Mouse (Mus musculus) 3T3-L1 (cell line): ENCODE data around the gene St6galnac3.
A peak's percentile ranks its signal among the peaks of the same experiment; 100 is the strongest.
"Not testable (repeated sequence)": the region's sequence is repeated elsewhere in the genome, so short reads cannot be mapped to it uniquely, and the experiment has no call there.

Experiments used
- DNase-seq: peaks from one replicate; pipeline ENCODE4 v3.0.0-alpha.2; 2015; ENCODE audit warnings: low read depth, low spot score

Gene St6galnac3

DNA sequence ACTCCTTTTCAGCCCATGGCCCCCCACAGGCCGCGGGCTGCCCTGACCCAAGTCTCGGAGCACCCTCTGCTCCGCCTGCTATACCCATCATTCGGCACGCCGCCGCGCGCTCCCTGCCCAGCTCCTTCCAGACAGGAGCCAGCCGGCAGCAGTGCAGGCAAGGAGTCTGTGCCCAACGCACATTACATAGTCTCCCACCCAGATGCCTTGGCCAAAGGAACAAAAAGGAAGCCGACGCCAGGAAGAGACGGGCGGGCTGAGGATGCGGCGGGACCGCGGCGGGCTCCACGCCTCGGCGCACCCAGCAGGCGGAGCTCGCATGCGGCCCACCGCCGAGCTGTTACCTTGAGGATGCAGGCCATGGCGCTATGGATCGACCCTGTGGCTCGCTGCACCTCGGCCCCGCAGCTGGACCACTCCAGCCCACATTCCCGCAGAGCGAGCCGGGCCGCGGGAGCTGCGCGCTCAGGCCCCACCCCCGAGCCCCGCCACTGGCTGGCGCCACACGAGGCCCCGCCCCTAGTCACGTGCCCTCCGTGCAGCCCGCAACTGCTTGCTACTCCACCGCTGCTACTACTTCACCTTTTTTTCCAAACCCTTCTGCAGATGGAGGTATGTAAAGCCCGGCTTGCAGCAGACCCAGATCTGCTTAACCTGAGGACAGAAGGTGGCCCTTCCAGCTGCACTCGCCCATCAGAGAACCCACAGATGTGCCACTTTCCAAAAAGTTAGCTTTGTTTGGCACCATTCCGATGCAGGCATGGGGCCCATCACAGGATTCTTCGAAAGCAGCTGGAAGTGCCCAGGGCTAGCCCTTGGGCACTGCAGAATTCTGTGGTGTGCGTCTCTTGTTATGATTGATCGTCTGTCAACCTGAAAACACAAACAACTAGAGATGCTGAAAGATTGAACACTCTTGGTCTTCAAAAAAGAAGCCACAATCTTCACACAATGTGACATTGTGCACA is at the start of gene St6galnac3:
Gene St6galnac3 (minus strand): TSS at position 474 of the 968 bp plus-strand sequence.
- DNase-seq, result no peak

DNA sequence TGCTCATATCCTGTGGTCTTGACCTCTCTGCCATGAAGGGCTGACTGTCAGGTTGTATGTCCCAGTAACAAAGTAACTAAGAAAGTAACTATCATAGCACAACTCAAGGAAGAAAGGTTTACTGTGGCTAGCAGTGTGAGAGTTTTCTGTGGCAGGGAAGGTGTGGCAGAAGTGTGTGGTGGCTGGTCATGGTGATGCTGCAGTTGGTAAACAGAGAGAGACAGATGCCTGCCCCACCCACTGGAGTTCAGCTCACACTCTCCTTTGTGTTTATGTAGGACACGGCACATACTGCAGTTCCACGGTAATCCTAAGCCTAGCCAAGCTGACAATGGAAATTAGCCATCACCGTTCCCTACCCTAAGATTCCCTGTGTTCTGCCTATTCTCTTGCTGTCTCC is 49.6 kb upstream of the St6galnac3 start:
- DNase-seq, result no peak

- no peak for DNase-seq
Measured at GRCm38 (mm10) chr3:153771479-153771878, 46.5 kb upstream of the St6galnac3 start.

GRCm38 (mm10) chr3:153770573-153770972 is 45.6 kb upstream of the St6galnac3 start:
- peak; percentile 27 for DNase-seq

DNA sequence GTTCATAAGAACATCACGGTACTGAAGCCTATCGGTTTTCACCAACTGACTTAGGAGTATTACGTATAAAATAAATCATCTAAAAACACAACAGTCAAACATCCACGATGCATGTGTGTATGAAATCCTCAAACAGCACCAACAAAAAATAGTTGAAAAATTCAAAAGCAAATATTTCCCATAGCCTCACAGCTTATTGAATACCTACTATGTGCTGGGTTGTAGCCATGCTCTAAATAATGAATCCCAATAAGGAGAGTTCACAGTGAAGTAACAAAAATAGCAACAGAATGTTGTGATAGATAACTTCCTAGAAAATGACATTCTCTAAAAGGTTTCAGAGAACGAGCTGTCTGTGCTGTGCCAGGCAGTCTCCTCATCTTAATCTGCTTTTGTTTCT is 44.2 kb upstream of the St6galnac3 start:
- no peak for DNase-seq

DNA sequence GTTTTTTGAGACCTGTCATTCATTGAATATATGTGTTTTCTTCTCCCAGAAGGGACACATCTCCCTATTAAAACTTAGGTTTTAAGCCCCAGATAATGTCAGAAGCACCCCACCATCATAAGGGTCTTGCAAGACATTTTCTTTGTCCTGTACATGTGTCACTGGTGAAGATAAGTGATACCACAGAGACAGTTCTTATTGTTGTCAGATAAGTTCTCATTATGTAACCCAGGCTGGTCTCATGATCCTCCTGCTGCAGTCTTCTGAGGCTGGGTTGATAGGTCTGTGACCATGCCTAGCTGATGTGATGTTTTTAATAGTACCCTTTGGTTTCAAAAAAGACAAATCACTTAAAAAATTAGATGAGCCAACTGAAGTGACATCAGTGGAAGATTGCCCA is 40.2 kb upstream of the St6galnac3 start:
- DNase-seq, result no peak

DNA sequence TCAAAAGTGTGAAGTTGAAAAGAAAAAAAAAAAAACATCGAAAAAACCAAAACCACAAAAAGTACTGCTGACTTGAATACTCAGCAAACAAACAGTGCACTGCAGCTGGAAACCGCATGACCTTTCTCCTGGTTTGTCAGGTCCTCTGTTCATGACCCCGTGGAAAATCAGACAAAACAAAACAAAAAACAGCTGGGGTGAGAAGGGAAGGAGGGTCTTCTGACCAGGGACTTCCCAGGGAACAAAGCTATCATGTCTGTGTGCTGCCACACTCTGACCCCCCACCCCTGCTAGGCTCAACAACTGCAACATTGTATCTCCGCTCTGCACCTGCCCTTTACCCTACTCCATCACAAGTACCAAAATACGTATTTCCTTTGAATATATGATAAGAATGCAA is 39.8 kb upstream of the St6galnac3 start:
- DNase-seq, result no peak

GRCm38 (mm10) chr3:153761171-153761570 is 36.2 kb upstream of the St6galnac3 start:
- no peak for DNase-seq

GRCm38 (mm10) chr3:153759269-153759668 is 34.3 kb upstream of the St6galnac3 start:
- no peak for DNase-seq

DNA sequence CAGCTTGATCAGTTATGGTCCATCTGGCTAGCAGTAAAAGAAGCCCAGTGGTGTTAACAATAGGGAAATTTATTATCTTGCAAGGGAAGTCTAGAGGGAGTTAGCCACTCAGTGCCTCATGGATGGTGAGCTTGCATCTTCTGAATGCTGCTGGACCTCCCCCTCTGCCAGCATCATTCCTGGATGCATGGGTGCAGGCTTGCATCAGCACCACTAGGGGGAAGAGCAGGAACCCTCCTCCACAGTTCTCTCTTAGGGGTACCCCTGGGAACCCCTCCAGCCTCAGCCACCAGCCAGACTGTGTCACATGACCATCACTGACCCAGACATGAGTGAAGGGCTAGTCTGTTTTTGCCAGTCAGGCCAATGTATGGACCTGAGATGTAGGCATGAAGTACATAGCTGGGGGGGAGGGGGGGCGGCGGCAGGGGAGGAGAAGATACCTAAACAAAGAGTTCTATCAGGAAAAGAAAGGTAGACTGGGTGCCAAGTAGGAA is 31.6 kb upstream of the St6galnac3 start:
- DNase-seq, result no peak

DNA sequence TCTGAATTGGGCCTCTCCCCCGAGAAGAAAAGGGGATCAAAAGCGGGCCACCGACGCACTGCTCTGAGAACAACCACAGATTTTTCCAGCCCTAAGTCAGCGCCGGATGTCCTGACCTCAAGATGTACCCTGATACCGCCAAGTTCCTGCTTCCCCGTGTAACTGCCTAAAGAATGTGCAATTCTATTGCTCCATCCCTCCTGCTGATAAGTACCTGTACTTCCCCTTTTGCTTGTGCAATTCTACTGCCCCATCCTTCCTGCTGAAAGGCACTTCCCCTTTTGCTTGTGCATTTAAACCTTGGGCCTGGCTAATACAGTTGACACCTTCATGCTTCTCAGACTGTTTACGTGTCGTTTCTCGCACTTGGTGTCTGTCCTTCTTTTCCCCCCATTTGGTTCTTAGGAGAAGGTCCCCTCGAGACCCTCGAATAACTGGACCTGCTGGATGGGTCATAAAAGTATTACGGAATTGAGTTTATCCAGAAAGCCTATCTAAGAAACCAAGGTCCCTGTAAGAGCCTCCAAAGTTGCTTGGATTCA is 30.9 kb upstream of the St6galnac3 start:
- not testable (repeated sequence) for DNase-seq

GRCm38 (mm10) chr3:153751435-153751834 is 26.5 kb upstream of the St6galnac3 start:
- DNase-seq, result no peak

GRCm38 (mm10) chr3:153749359-153749758 is 24.4 kb upstream of the St6galnac3 start:
- DNase-seq, result no peak

DNA sequence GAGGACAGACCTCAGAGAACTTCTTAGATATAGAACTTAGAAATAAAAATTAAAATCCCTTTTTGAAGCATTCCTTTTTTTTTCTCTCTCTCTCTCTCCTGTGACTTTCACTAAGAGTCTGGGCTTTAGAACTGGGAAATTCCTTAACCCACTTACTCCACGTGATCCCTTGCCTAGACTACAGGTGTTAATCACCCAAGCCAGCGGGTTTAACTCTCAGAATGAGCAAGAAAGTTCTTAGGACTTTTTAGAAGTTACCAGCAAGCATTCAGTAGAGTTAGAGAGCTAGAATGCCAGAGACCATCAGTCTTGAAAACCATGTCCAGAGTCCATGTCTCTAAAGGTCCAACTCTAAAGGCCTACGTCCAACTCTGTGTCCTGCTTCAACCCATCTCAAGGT is 23.3 kb upstream of the St6galnac3 start:
- no peak for DNase-seq

DNA sequence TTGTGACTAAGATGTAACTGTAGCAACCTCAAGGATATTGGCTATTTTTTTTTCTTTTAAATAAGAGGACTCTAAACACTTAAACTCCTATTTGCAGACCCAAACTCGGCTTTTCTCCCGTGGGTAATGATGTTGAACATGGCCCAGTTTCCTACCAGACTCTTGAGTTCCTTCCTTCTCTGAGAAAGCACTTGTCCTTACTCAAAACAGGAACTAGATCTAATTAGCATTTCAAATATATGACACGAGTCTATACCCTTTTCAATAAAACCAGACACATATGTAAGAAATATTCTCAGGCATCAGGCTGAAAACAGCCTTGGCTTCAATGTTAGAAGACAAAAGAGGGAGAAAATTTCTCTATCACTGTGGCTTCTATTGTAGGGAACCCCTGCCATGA is 20.1 kb upstream of the St6galnac3 start:
- DNase-seq, result no peak

DNA sequence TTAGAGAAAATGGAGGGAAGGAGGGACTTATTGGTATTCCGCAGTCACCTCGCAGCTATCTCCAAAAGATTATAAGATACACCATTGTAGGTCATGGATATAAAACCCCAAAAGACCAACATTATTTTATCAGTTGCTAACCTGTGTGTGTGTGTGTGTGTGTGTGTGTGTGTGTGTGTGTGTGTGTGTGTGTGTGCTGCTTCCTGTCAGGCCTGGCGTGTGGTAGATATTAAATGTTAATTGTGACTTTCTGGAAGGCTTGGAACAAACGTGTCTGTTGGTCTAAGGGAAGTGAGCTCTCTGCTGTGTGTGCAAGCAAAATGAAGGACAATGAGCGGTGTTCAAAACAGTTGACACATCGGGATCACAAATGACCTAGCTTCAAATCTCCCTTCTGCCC is 19.5 kb upstream of the St6galnac3 start:
- DNase-seq, result no peak

DNA sequence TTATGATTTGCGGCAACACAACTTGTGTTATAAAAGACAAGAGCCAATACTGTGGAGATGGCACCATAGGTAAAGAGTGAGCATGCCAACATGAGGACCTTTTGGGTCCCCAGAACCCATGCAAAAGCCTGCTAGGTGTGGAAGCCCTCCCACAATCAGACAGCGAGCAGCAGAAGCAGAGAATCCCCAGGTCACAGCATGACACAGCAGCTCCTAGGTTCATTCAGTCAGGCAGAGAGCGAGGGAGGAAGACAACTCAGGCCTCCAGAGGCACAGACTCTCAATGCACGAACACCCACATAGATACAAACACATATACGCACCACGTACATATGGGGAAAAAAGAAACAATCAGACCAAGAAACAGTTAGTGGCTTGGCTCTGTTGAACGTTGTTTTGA is 16.8 kb upstream of the St6galnac3 start:
- DNase-seq, result no peak

GRCm38 (mm10) chr3:153739351-153739750 is 14.4 kb upstream of the St6galnac3 start:
- DNase-seq, result no peak

DNA sequence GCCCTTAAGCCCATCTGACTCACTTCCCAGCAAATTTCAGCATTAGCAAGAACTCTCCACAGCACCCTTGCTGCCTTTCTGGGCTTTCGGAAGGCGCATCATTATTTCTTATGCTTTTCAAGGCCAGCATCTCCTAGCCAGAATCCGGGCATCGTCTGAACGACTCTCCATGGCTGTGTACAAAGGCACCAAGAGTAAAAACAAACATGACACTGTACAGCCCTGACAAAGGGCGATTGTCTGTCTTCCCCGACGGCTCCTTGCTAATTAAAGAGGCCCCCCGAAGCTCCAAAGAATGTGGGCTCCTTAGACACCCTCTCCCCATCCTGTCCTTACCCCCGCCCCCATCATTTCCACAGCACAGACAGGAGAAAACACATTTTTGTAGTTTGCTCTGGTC is 13.4 kb upstream of the St6galnac3 start:
- no peak for DNase-seq

- DNase-seq, result no peak
Measured at GRCm38 (mm10) chr3:153736756-153737280, 11.8 kb upstream of the St6galnac3 start.

DNA sequence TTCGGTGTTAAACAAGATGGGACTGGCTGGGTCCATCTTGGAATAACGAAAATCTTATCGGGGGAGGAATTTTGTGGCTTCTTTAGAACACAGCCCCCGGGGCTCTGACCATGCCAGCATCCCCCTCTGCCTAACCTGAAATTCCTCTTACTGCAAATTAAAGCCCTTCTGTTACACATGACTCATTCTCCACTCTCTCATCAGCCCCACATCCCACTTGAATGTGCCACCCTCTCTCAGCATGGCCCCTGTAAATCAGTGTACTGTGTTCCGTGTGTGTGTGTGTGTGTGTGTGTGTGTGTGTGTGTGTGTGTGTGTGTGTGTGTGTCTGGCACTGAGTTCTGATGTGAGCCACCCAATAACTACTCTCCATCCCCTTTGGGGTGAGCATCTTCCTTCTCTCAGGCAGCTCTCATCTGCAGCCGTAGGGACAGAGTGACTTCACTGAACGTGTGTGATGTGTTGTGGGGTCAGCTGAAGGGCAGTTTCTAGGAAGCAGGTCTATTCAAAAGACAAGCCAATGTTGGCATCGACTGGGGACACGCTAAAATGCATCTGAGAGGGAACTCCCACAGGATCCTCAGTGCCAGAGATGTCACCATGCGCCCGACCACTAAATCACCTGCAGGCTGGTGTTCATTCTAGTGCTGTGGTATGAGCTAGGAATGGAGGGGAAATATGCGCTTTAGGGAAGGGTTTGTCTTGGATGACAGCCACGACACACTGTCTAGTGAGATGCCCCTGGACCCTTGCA is 11.0 kb upstream of the St6galnac3 start:
- DNase-seq, result no peak

- DNase-seq, result no peak
Measured at GRCm38 (mm10) chr3:153734741-153735140, 9.8 kb upstream of the St6galnac3 start.
